Mouse (Mus musculus): ENCODE measurements around the gene Gm973.

DNA sequence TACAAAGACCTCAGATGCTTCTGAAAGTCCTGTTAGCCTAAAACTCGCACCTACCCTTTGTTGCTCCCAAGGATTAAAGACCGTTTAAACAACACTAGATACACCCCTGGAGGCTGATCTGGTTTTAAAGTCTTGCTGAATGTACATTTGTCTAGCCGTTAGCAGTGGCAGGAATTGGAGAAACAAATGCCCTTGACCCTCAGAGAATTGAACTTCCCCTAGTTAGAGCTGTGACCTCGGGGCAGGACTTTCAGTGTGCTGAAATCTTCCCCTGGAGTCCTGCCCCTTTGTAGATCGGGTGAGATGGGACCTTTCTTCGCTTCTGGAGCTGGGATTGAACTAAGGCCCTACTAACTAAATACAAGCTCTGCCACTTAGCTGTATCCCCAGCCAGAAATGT, 113.1 kb downstream of the Gm973 start:
- no peak for TF ChIP-seq CTCF (IDR thresholded peaks at IDR 0.05; ENCODE audit: borderline replicate concordance, extremely low read depth, insufficient read depth, insufficient read length)
- TF ChIP-seq POLR2A (IDR thresholded peaks at IDR 0.05; ENCODE audit: borderline replicate concordance, extremely low read depth, insufficient read depth, insufficient read length, poor library complexity, severe bottlenecking), result no peak

Measured in brain, embryonic 14.5 days (tissue).